Mouse (Mus musculus) spleen, adult 2 months (tissue): ENCODE results near the gene Hoxb2. TPM values are rescaled to one million over a fixed set of nuclear protein-coding genes. Genes with fewer than 3 reads are reported as not detected.
A peak's percentile ranks its signal among the peaks of the same experiment; 100 is the strongest.

ENCODE experiments used
- DNase-seq, 2 experiments: peaks; one replicate each; pipeline versions ENCODE4 v3.0.0 to v3.0.0-alpha.2; 2012 to 2021; ENCODE audit warnings: low spot score in 2 of 2, low read depth in 1 of 2
- H3K27ac ChIP-seq: fragments of 200-500 bp; 2 replicates; pipeline ENCODE4 v1.5.1; 2012; ENCODE audit warnings: low read length, inconsistent platforms; ENCODE audit not compliant: insufficient read depth
- H3K27me3 ChIP-seq: fragments of 200-500 bp; 2 replicates; pipeline ENCODE4 v1.6.1; 2012; ENCODE audit warnings: mild to moderate bottlenecking, moderate library complexity, low read length, inconsistent platforms; ENCODE audit not compliant: control insufficient read depth, insufficient read depth
- H3K36me3 ChIP-seq: fragments of 200-500 bp; 2 replicates; pipeline ENCODE4 v1.6.1; 2012; ENCODE audit warnings: mild to moderate bottlenecking, low read length, inconsistent platforms; ENCODE audit not compliant: control insufficient read depth, insufficient read depth
- H3K4me1 ChIP-seq: fragments of 200-500 bp; 2 replicates; pipeline ENCODE4 v1.6.1; 2011; ENCODE audit warnings: inconsistent platforms; ENCODE audit not compliant: control insufficient read depth, insufficient read depth, insufficient read length
- H3K4me3 ChIP-seq: fragments of 200-500 bp; 2 replicates; pipeline ENCODE4 v1.5.1; 2011; ENCODE audit warnings: mild to moderate bottlenecking, inconsistent platforms; ENCODE audit not compliant: insufficient read depth, insufficient read length; ENCODE audit errors: extremely low read depth
- CTCF ChIP-seq: fragments of 200-500 bp; IDR thresholded peaks from 2 replicates; pipeline ENCODE4 v1.5.1; 2011; ENCODE audit warnings: mild to moderate bottlenecking, inconsistent platforms; ENCODE audit not compliant: insufficient read depth, insufficient read length, insufficient replicate concordance; ENCODE audit errors: extremely low read depth
- POLR2A ChIP-seq: fragments of 200-500 bp; IDR thresholded peaks from 2 replicates; pipeline ENCODE4 v1.6.1; 2011; ENCODE audit warnings: low read depth, low read length, inconsistent platforms
- WGBS: fragments of 180-500 bp; shearing (Covaris S2); methylation state at CpG from one replicate; pipeline ENCODE4 v1.1.7; 2018; 5-methylcytosine and 5-hydroxymethylcytosine counted together
- polyA plus RNA-seq: library from polyadenylated mRNA; depleted of rRNA; stranded (reverse); fragments of >200 nt; gene quantifications from 2 replicates; pipeline ENCODE4 v1.2.3, GENCODE M21; 2012

The Hoxb2 gene
- polyA plus RNA-seq, 1 experiment: 1.9 TPM

DNA sequence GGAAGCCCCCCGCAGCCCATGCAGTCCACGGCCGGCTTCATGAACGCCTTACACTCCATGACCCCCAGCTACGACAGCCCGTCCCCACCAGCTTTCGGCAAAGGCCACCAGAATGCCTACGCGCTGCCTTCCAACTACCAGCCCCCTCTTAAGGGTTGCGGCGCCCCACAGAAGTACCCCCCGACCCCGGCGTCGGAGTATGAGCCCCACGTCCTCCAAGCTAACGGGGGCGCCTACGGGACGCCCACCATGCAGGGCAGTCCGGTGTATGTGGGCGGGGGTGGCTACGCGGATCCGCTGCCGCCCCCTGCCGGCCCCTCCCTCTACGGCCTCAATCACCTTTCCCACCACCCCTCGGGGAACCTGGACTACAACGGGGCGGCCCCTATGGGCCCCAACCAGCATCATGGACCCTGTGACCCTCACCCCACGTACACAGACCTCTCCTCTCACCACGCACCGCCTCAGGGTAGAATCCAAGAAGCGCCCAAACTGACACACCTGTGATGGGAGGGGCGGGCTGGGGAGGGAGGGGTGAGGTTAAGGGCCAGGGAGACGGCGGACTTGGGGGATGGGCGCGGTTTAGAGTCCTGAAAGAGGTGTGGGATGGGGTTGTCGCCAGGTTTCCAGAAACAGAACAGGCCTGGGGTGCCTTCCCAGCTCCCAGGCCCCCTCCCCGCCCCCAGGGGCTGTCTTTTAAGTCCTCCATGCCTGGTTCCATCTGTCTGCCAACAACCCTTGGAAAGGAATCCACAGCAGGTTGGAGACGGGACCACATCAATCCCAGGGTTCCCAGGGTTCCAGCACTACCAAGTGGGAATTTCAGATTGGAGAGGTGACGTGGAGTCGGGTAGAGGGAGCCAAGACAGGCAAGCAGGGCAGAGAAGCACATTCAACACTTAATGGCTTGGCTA is 4.2 kb upstream of the Hoxb2 start:
- H3K4me3 ChIP-seq: no peak overlapping the region
- TF ChIP-seq POLR2A: no peak
- TF ChIP-seq CTCF: no peak
- DNase-seq: no peak

DNA sequence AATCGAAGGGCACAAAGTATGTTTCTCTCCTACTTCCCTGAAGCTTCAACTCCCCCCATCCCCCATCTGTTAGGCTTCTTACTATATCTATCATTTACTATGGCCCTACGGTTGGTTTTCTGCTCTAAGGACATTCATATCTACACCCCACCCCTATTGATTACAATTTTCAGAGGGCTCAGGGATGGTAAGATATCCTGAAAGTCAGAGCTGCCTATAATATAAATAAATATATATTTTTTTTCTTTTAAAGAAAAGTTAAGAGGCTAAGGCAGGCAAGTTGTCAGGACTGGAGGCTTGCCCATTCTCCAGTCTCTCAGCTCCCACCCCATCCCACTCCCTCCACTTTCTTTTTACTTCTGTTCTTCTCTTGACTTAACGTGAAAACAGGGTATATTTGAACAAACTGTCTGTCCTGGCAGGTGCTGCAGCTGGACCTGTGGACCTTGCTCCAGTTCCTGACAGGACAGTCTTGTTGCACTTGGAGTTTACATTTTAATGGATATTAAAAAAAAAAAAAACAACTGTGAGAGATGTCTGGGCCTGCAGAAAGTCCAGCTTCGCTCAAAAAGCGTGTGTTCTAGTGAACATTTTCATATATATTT is 3.3 kb upstream of the Hoxb2 start:
- no peak for DNase-seq
- no peak overlapping the region for H3K27ac ChIP-seq
- peaks cover 7% of the 10 kb centered on the region; the same call in 1 of the 2 replicates for H3K27me3 ChIP-seq
- H3K4me1 ChIP-seq: no peaks in the 10 kb centered on the region
- no peak overlapping the region for H3K4me3 ChIP-seq
- no peak for TF ChIP-seq CTCF
- no peak for TF ChIP-seq POLR2A
- no peaks in the 10 kb centered on the region for H3K36me3 ChIP-seq
- WGBS: 84% methylated on average over 5 of the region's 5 CpGs

More for the DNA sequence above, 4.2 kb upstream of the Hoxb2 start:
- no peaks in the 10 kb centered on the region for H3K36me3 ChIP-seq
- peaks cover 4% of the 10 kb centered on the region; the same call in 1 of the 2 replicates for H3K27me3 ChIP-seq
- WGBS: 73% methylated on average over 45 of the region's 45 CpGs
- H3K27ac ChIP-seq: no peak overlapping the region; the same call in 1 of the 2 replicates
- H3K4me1 ChIP-seq: no peaks in the 10 kb centered on the region

DNA sequence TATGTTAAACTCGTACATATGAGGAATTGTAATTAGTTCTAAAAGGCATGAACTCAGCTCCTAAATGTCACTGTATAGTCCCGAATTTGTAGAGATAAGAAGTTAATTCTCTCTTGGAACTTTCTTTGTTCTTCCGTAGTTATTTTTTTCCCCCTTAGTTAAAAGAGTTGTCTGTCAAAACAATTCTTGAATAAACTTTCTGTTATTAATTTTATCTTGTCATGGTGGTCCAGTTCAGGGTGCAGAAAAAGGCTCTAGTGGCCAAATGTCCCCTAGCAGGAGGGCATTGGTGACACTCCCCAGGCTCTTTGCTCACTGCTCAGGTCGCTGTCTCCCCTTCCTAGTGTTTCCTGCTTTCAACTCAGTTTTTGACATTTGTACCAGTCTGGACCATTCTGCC is 2.6 kb upstream of the Hoxb2 start:
- no peak overlapping the region for H3K27ac ChIP-seq
- H3K4me3 ChIP-seq: no peak overlapping the region
- WGBS: 69% methylated on average over 4 of the region's 4 CpGs
- no peak for DNase-seq
- peaks cover 11% of the 10 kb centered on the region for H3K27me3 ChIP-seq
- H3K4me1 ChIP-seq: peaks cover under 1% of the 10 kb centered on the region; the same call in 1 of the 2 replicates
- no peaks in the 10 kb centered on the region for H3K36me3 ChIP-seq
- TF ChIP-seq POLR2A: no peak
- no peak for TF ChIP-seq CTCF

DNA sequence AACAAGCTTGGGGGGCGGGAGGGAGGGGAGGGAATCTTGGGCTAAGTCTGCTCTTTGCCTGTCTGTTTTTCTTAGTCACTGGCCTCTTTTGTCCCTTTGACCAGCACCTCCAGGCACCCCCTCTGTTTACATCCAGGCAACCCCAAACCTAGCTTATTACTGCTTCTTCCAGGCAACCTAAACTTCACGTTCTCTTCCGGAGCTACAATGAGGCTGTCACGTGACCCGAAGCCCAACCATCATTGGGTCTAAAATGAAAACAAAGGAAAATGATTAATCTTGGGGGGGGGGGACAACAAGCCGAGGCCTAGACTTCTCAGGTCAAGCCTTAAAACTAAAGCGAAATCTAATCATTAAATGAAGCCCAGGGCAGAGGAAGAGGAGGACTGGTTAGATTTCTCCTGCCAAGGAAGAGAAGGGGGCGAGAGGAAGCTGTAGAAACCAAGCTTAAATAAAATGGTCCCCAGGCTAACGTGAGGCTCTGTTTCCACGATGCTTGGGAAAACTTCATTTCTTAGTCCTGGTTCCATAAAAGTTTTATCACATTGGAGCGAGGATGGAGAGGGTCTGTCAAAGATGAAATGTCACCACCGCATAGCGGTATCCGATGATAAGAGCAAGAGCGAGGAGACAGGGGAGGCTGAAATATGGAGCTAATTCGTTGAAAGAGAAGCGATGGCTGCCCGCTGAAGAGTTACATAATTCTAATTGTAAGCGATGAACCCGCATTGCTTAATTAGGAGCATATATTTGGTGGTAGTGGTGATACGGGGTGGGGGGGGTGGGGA is 2.0 kb upstream of the Hoxb2 start:
- Histone ChIP-seq H3K4me3 (no peak overlapping the region), H3K36me3 (no peaks in the 10 kb centered on the region), H3K4me1 (peaks cover 5% of the 10 kb centered on the region), H3K27me3 (peaks cover 17% of the 10 kb centered on the region), H3K27ac (no peak overlapping the region)
- WGBS: 66% methylated on average over 21 of the region's 21 CpGs
- no peak for TF ChIP-seq POLR2A
- TF ChIP-seq CTCF: no peak
- DNase-seq: no peak

DNA sequence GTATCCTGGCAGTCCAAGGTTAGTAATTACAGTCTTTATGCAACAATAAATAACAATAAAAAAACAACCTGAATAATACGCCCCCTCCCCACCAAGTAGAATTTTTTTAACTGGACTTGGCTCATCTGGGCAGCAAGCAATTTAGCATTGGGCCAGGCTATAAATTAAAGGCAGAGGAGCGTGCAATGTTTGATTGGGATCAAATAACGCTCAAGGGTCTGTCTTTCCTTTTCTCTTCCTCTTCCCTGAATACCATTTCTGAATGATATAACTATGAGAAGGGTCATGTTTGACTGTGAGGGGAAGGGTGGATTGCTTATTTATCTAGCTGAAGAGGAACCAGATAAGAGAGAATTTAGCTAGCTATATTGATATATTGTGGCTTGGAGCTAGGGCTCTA is 1.3 kb upstream of the Hoxb2 start:
- no peak for DNase-seq
- WGBS: 84% methylated on average over 3 of the region's 3 CpGs
- H3K27ac ChIP-seq: no peak overlapping the region
- no peak for TF ChIP-seq POLR2A
- no peak for TF ChIP-seq CTCF
- no peak overlapping the region for H3K4me3 ChIP-seq
- no peaks in the 10 kb centered on the region for H3K36me3 ChIP-seq
- H3K4me1 ChIP-seq: peaks cover 5% of the 10 kb centered on the region
- peaks cover 20% of the 10 kb centered on the region for H3K27me3 ChIP-seq

DNA sequence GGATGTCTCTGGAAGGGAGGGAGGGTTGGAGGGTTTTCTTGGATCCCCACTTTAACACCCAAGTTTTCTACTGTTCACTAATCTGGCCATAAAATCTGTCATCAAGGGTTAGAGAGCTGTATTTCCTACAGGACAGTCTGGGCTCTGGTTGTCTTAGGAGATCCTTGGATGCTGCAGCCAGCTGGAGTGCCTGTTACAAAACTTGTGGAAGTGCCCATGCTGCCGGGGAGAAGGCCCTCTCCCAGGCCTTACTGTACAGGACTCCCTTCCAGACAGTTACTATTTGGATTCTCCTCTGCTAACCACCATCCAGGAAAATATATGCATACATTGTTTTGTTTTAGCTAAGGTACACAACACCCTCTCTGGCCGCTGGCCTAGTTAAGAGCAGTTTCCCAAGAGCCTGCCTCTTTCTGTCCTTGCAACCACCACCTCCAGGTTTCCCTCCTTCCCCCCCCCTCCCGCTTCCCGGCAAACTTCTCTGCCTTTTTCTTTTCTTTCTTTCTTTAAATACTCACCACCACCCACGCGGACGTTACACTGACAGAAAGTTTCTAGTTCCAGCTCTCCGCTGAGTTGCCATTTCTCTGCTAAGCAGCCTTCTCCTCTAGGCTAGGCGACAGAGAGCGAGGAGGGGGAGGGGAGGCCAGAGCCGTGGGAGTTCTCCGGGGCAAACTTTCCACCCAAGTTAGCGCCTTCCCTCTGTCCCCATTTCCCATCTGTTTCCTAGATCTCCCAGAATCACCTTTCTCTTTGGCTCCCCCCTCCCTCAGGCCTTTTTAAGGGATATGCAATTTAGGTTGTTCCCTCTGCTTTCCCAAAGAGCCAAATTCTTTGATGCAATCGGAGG is 609 bp upstream of the Hoxb2 start:
- H3K27ac ChIP-seq: peak overlapping the region; percentile 41
- H3K4me3 ChIP-seq: no peak overlapping the region
- peaks cover 23% of the 10 kb centered on the region for H3K27me3 ChIP-seq
- no peak for TF ChIP-seq CTCF
- TF ChIP-seq POLR2A: no peak
- H3K36me3 ChIP-seq: no peaks in the 10 kb centered on the region
- WGBS: 69% methylated on average over 14 of the region's 14 CpGs
- H3K4me1 ChIP-seq: peaks cover 5% of the 10 kb centered on the region
- DNase-seq: no peak
